Comparison of ENCODE assay signal across 22 mouse cellular contexts in genomic region chr2:92866616-92867015, GRCm38 (mm10).
"Had no signal": no experiment of that assay in that cellular context is flagged by ENCODE, and none has a peak within 500 bp of the region (broad histone marks: within the 10 kb centered on the region; RNA-seq: fewer than 3 reads in every experiment).

No protein-coding gene starts in this region.

- H3K4me1 ChIP-seq: limb, embryonic 15.5 days had no signal

- ATAC-seq: liver, postnatal 0 days; lung, postnatal 0 days had no signal

- H3K9ac ChIP-seq: kidney, embryonic 15.5 days; limb, embryonic 12.5 days; limb, embryonic 15.5 days; liver, embryonic 14.5 days; liver, postnatal 0 days; lung, embryonic 14.5 days; neural tube, embryonic 13.5 days had no signal

- H3K27me3 ChIP-seq: kidney, embryonic 15.5 days; limb, embryonic 12.5 days; neural tube, embryonic 13.5 days had no signal

- H3K9me3 ChIP-seq: limb, embryonic 15.5 days; neural tube, embryonic 13.5 days had no signal

- H3K4me3 ChIP-seq: kidney, embryonic 15.5 days; left cerebral cortex, adult 2 months; limb, embryonic 12.5 days; limb, embryonic 15.5 days; myocyte; neural tube, embryonic 13.5 days had no signal

- H3K4me2 ChIP-seq: kidney, embryonic 15.5 days; limb, embryonic 12.5 days; limb, embryonic 15.5 days; liver, embryonic 11.5 days; lung, embryonic 14.5 days; neural tube, embryonic 13.5 days had no signal

- DNase-seq: kidney, adult 8-10 months; kidney, postnatal 10 days; kidney, postnatal 36 days; layer of hippocampus, postnatal 36 days; liver, postnatal 0 days; lung, embryonic 14.5 days; midbrain, embryonic 14.5 days; retina, postnatal 1 day; right cerebral cortex, postnatal 25 days; spleen, adult 18-20 months; thymus, adult 18-20 months; thymus, postnatal 36 days had no signal

- H3K36me3 ChIP-seq: kidney, embryonic 15.5 days; limb, embryonic 12.5 days; limb, embryonic 15.5 days; neural tube, embryonic 13.5 days had no signal

- H3K27ac ChIP-seq: kidney, embryonic 15.5 days; left cerebral cortex, adult 2 months; limb, embryonic 12.5 days; limb, embryonic 15.5 days; liver, embryonic 14.5 days; macrophage; neural tube, embryonic 13.5 days had no signal
